Mouse (Mus musculus): ENCODE measurements at regions not wholly inside any gene's neighbourhood (a gene's known extent, or its start where the extent isn't known, plus 50 kb on each side); places are given as distances from the start of the nearest gene placed in this dataset.

DNA sequence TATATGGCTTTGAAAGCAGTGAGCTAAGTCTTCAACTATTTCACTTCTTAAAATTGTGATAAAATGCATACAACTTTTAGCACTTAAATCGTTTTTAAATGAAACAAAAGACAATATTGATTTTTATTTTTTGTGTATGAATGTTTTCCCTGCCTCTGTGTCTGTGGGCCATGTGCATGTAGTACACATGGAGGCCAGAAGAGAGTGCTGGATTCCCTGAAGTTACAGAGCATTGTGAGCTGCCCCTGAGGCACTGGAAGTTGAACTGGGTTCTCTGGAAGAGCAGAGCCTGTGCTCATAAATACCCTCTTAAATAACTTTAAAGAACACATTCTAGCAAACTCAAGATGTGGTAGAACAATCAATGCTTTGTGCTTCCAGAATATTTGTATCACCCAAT, 61.8 kb upstream of the Gm6812 start:
- DNase-seq: peak in 1 of 2 experiments; percentile 6

DNA sequence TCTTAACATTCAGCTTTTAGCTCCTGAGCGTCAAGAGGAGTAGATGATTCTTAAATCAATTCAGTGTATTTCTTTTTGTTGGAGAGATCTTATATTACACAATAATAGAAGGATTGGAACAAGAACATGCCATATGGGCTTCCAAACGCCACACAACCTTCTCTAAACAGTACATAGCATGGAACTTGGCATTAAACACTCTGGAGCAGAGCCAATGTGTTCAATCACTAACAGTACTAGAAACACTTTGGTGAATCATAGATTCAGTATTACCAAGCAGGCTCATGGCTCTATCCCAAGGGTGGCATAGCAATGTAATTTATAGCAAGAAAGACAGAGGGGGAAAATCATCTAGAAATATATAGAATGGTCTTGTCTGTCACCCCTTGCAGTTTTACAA, 60.4 kb upstream of the Gm6812 start:
- DNase-seq: no peak

DNA sequence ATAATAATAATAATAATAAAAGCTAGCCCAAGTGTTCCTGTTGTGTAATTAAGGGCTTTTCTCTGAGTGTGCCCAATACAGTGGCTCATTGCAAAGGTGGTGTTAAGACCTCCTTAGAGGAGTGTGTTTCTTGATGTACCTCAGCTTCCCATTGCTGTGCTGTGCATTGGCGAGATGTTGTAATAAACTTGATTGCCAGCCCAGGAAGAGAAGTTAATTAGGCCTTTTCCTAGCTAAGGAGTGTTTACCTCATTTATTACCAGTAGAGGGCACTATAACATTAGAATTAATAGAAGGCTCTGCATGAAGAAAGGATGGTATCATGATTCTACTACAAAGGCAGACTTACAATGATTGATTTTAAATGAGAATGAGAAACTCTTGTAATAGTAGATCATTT, 57.9 kb upstream of the Gm6812 start:
- no peak for DNase-seq

DNA sequence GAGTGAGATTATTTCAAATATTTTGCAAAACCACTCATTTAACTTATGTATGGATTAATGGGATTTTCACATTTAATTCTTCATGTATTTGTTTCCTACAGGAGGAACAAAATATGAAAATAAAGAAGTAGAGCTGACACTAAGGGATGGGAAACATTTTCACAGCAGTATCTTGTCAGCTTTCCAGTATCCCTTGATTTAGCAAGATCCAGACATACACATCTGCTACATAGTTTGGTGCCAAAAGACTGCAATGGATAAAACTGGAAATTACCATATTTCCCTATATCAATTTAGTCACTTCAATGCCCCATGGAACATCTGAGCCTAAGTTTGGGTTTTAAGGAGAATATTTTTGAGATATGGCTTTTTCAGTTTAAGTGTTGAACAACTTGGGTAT, 52.9 kb upstream of the Gm6812 start:
- no peak for DNase-seq

All from kidney, postnatal 4 days (tissue).